Mouse (Mus musculus): ENCODE measurements around the gene Abi3. TPM values are rescaled to one million over a fixed set of nuclear protein-coding genes. Genes with fewer than 3 reads are reported as not detected.
A peak's percentile ranks its signal among the peaks of the same experiment; 100 is the strongest.

The Abi3 gene
- total and polyA plus RNA-seq, 3 experiments, result 24.4 to 74.5 (median 31.4) TPM

- no peaks in the 10 kb centered on the region for H3K27me3 ChIP-seq (replicated peaks)
- H3K9ac ChIP-seq (ENCODE audit: insufficient read depth, low read depth), result no peak overlapping the region
- dilution Hi-C loops (cut with MboI; ENCODE audit: extremely low pct_ligation_motif_present, extremely low pct_unique_long_range_greater_than_20kb, low sequenced_read_pairs) (no loop called here), in situ Hi-C loops (cut with MboI; ENCODE audit: low pct_ligation_motif_present, low pct_unique_long_range_greater_than_20kb, low sequenced_read_pairs) (no loop called here)
- DNase-seq (ENCODE audit: extremely low read depth), result no peak
- no peak overlapping the region for H3K4me2 ChIP-seq (ENCODE audit: insufficient read depth, low read depth, poor library complexity, severe bottlenecking)
- peaks cover 36 to 48% of the 10 kb centered on the region in 2 experiments for H3K36me3 ChIP-seq (replicated peaks in 1 of 2; ENCODE audit: control insufficient read depth in 1 of 2, insufficient read depth in 1 of 2, low read length in 1 of 2)
- H3K9me3 ChIP-seq (replicated peaks; ENCODE audit: low read length), result peaks cover 1% of the 10 kb centered on the region
- H3K4me3 ChIP-seq (replicated peaks in 1 of 3; ENCODE audit: low read depth in 2 of 3, low read length in 2 of 3, poor library complexity in 1 of 3), result no peak overlapping the region
- no peak for TF ChIP-seq RCOR1 (conservative IDR thresholded peaks at IDR 0.05; ENCODE audit: low read depth, low read length)
- no peak for TF ChIP-seq USF2 (conservative IDR thresholded peaks at IDR 0.05; ENCODE audit: low read depth, low read length)
- no peak for TF ChIP-seq UBTF (IDR thresholded peaks at IDR 0.05; ENCODE audit: low read depth, low read length)
- no peak for TF ChIP-seq POLR2AphosphoS2 (IDR thresholded peaks at IDR 0.05; ENCODE audit: low read depth, low read length)
- TF ChIP-seq TBP (conservative IDR thresholded peaks at IDR 0.05; ENCODE audit: low read depth, low read length), result no peak
- TF ChIP-seq IRF4 (IDR thresholded peaks at IDR 0.05; ENCODE audit: low read depth, low read length), result no peak
- TF ChIP-seq SMC3 (IDR thresholded peaks at IDR 0.05; ENCODE audit: low read depth, low read length), result no peak
- no peak for TF ChIP-seq USF1 (IDR thresholded peaks at IDR 0.05; ENCODE audit: low read depth, low read length)
- no peak for TF ChIP-seq CHD2 (IDR thresholded peaks at IDR 0.05; ENCODE audit: low read length)
- TF ChIP-seq TCF12 (IDR thresholded peaks at IDR 0.05; ENCODE audit: low read depth, low read length), result no peak
- no peak for TF ChIP-seq RAD21 (IDR thresholded peaks at IDR 0.05; ENCODE audit: low read depth, low read length)
- TF ChIP-seq ZMIZ1 (IDR thresholded peaks at IDR 0.05; ENCODE audit: low read depth, low read length), result no peak
- no peak for TF ChIP-seq NELFE (IDR thresholded peaks at IDR 0.05; ENCODE audit: low read depth, low read length)
- TF ChIP-seq MEF2A (IDR thresholded peaks at IDR 0.05; ENCODE audit: borderline replicate concordance, low read depth, low read length), result no peak
- H3K79me2 ChIP-seq (replicated peaks; ENCODE audit: control insufficient read depth, extremely low read depth, insufficient read depth, poor library complexity, severe bottlenecking), result peaks cover 36% of the 10 kb centered on the region
- peaks cover 50 to 94% of the 10 kb centered on the region in 2 experiments for H3K4me1 ChIP-seq (ENCODE audit: control insufficient read depth in 1 of 2, insufficient read depth in 2 of 2)
- no peak overlapping the region for H3K27ac ChIP-seq (ENCODE audit: insufficient read depth, low read depth)
Observed at GRCm38 (mm10) chr11:95836433-95836832, 5.8 kb downstream of the Abi3 start.

GRCm38 (mm10) chr11:95835832-95836231 is 6.4 kb downstream of the Abi3 start:
- Histone ChIP-seq H3K4me2 (ENCODE audit: insufficient read depth, low read depth, poor library complexity, severe bottlenecking) (peak overlapping the region; percentile 90), H3K9me3 (replicated peaks; ENCODE audit: low read length) (peaks cover 7% of the 10 kb centered on the region), H3K79me2 (replicated peaks; ENCODE audit: control insufficient read depth, extremely low read depth, insufficient read depth, poor library complexity, severe bottlenecking) (peaks cover 31% of the 10 kb centered on the region), H3K27ac (ENCODE audit: insufficient read depth, low read depth) (peak overlapping the region; percentile 97), H3K4me3 (replicated peaks in 1 of 3; ENCODE audit: low read depth in 2 of 3, low read length in 2 of 3, poor library complexity in 1 of 3) (peak overlapping the region in 2 of 3 experiments; percentile 4 to 5), H3K27me3 (replicated peaks) (no peaks in the 10 kb centered on the region), H3K36me3 (replicated peaks in 1 of 2; ENCODE audit: control insufficient read depth in 1 of 2, insufficient read depth in 1 of 2, low read length in 1 of 2) (peaks cover 42 to 54% of the 10 kb centered on the region in 2 experiments), H3K9ac (ENCODE audit: insufficient read depth, low read depth) (no peak overlapping the region), H3K4me1 (ENCODE audit: control insufficient read depth in 1 of 2, insufficient read depth in 2 of 2) (peaks cover 50 to 91% of the 10 kb centered on the region in 2 experiments)
- TF ChIP-seq EP300 (IDR thresholded peaks at IDR 0.05; ENCODE audit: low read length) (0 out of 2 replicates have a peak, but pooled peaks have one; percentile 6), NELFE (IDR thresholded peaks at IDR 0.05; ENCODE audit: low read depth, low read length) (0 out of 2 replicates have a peak, but pooled peaks have one; percentile 26), UBTF (IDR thresholded peaks at IDR 0.05; ENCODE audit: low read depth, low read length) (no peak)
- in situ Hi-C loops (cut with MboI; ENCODE audit: low pct_ligation_motif_present, low pct_unique_long_range_greater_than_20kb, low sequenced_read_pairs), result no loop called here
- dilution Hi-C loops (cut with MboI; ENCODE audit: extremely low pct_ligation_motif_present, extremely low pct_unique_long_range_greater_than_20kb, low sequenced_read_pairs), result no loop called here
- DNase-seq (ENCODE audit: extremely low read depth), result no peak

Measured in CH12.LX (cell line).